Mouse (Mus musculus): ENCODE data around the gene Vmn1r118.
"Not testable (repeated sequence)": the region's sequence is repeated elsewhere in the genome, so short reads cannot be mapped to it uniquely, and the experiment has no call there.

The Vmn1r118 gene

GRCm38 (mm10) chr7:20912247-20912646, at the start of gene Vmn1r118:
Gene Vmn1r118 (minus strand): TSS chr7:20912347.
- DNase-seq (ENCODE audit: low read depth, low spot score) = not testable (repeated sequence)

- DNase-seq (ENCODE audit: low read depth, low spot score) = not testable (repeated sequence)
Measured at GRCm38 (mm10) chr7:20884021-20884420, 28.1 kb downstream of the Vmn1r118 start, which contains the start of gene Vmn1r117. Gene Vmn1r117 (minus strand): TSS chr7:20884121.

DNA sequence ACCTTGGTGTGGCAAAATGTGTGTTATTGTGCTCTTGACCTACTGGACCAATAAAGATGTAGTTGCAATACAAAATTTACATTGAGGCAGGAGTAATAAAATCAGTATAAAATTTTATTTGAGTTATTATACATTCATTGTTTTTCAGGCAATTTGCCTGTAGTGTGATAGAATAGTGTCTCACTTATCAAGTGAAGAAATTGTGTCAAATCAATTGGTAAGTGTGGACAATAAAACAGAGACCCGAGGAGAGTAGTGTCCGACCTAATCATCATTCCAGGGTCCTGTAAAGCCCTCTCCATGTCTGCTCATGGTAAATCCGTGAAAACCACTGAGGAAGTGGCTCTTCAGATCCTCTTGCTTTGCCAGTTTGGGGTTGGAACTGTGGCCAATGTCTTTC, 40.2 kb downstream of the Vmn1r118 start, which contains the start of gene Vmn1r116:
Vmn1r116 (plus strand) TSS at position 301 of the 400 bp plus-strand sequence.
- DNase-seq (ENCODE audit: low read depth, low spot score) = not testable (repeated sequence)

Data from retina, postnatal 7 days (tissue).